Mouse (Mus musculus) embryonic facial prominence, embryonic 14.5 days (tissue): ENCODE measurements around the gene Rassf3. TPM values are rescaled to one million over a fixed set of nuclear protein-coding genes. Genes with fewer than 3 reads are reported as not detected.

Source experiments
- ATAC-seq: fragments of 200-750 bp; cut with Nextera tagmentation; 2 replicates; pipeline ENCODE4 v1.8.0; 2017; ENCODE audit warnings: low read depth, moderate number of reproducible peaks, moderate TSS enrichment
- DNase-seq: peaks from one replicate; pipeline ENCODE4 v3.0.0-alpha.2; 2015; ENCODE audit warnings: low spot score
- H3K27ac ChIP-seq: fragments of 300-500 bp; sonication (generic); replicated peaks from 2 replicates; pipeline ENCODE4 v1.5.1; 2014; ENCODE audit warnings: low read depth, mild to moderate bottlenecking, low read length, moderate library complexity
- H3K27me3 ChIP-seq: fragments of 300-500 bp; sonication (generic); replicated peaks from 2 replicates; pipeline ENCODE4 v1.6.1; 2014; ENCODE audit warnings: low read length; ENCODE audit not compliant: control insufficient read depth, insufficient read depth
- H3K36me3 ChIP-seq: fragments of 300-500 bp; sonication (generic); 2 replicates; pipeline ENCODE4 v1.6.1; 2014; ENCODE audit warnings: low read length, mixed read lengths; ENCODE audit not compliant: control insufficient read depth, insufficient read depth
- H3K4me1 ChIP-seq: fragments of 300-500 bp; sonication (generic); 2 replicates; pipeline ENCODE4 v1.6.1; 2014; ENCODE audit warnings: antibody characterized with exemption, low read length; ENCODE audit not compliant: control insufficient read depth, insufficient read depth
- H3K4me2 ChIP-seq: fragments of 300-500 bp; sonication (generic); 2 replicates; pipeline ENCODE4 v1.6.1; 2014; ENCODE audit warnings: low read depth, mild to moderate bottlenecking, low read length, moderate library complexity, mixed read lengths
- H3K4me3 ChIP-seq: fragments of 300-500 bp; sonication (generic); 2 replicates; pipeline ENCODE4 v1.5.1; 2014; ENCODE audit warnings: low read depth, mild to moderate bottlenecking, low read length
- H3K9ac ChIP-seq: fragments of 300-500 bp; sonication (generic); 2 replicates; pipeline ENCODE4 v1.6.1; 2014; ENCODE audit warnings: low read depth, mild to moderate bottlenecking, low read length, moderate library complexity, mixed read lengths
- H3K9me3 ChIP-seq: fragments of 300-500 bp; sonication (generic); 2 replicates; pipeline ENCODE4 v1.6.1; 2016; ENCODE audit warnings: low read length; ENCODE audit not compliant: control insufficient read depth
- WGBS: fragments of 180-500 bp; shearing (Covaris S2); extraction: QIAGEN DNeasy Blood & Tissue Kit; methylation state at CpG from one replicate; pipeline ENCODE4 v1.1.7; 2014; 5-methylcytosine and 5-hydroxymethylcytosine counted together
- polyA plus RNA-seq: library from polyadenylated mRNA; unstranded; fragments of >200 nt; fragmentation: Nextera tagmentation; extraction: Ambion mirVana; gene quantifications from 2 replicates; pipeline ENCODE4 v1.2.1, GENCODE M21; 2014

Gene Rassf3
- polyA plus RNA-seq, 1 experiment from 2014 or later, result 27.0 TPM

DNA sequence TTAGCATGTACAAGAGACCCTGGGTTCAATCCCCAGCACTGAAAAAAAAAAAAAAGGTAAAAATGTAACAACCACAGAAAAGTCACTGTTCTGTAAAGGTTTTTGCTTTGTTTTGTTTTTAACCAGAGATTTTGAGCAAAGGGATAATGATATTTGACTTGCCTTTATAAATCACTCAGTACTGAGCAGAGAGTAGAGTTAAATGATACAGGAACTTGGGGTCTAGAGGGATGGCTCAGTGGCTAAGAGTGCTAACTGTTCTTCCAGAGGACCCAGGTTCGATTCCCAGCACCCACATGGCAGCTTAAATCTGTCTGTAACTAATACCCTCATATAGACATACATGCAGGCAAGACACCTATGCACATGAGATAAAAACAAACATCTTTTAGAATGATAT lies 3.8 kb upstream of the Rassf3 start:
- no peaks in the 10 kb centered on the region for H3K27me3 ChIP-seq
- no peaks in the 10 kb centered on the region for H3K4me1 ChIP-seq
- H3K9ac ChIP-seq, result no peak overlapping the region
- no peak overlapping the region for H3K4me2 ChIP-seq
- H3K9me3 ChIP-seq, result no peaks in the 10 kb centered on the region
- ATAC-seq, result no peak
- H3K4me3 ChIP-seq, result no peak overlapping the region
- no peak for DNase-seq
- H3K27ac ChIP-seq, result no peak overlapping the region
- no peaks in the 10 kb centered on the region for H3K36me3 ChIP-seq
- 84% methylated on average over 1 of the region's 1 CpGs for WGBS

DNA sequence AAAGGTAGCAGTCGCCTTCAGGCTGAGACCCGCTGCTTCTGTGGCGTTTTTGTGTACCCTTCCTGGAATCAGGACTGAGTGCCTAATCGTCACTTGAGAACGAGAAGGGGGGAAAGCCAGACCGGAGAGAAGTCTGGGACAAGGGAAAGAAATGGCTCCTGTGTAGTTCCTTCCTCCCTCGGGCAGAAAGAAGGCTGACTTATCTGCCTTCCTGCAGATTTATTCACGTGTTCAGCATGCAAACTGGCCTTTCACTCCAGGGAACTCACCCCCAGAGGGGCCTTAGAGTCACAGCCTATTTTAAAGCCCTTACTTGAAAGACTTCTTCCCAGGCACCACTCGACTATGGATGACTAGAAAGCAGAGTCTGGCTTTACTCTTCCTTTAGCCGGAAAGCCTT lies 1.3 kb upstream of the Rassf3 start:
- no peaks in the 10 kb centered on the region for H3K9me3 ChIP-seq
- WGBS, result 20% methylated on average over 10 of the region's 10 CpGs
- H3K27me3 ChIP-seq, result no peaks in the 10 kb centered on the region
- H3K4me2 ChIP-seq, result peak overlapping the region; percentile 77
- no peak for ATAC-seq
- 0 out of 2 replicates have a peak overlapping the region, but pooled peaks have one; percentile 86 for H3K4me3 ChIP-seq
- DNase-seq, result no peak
- peak overlapping the region; percentile 61 for H3K9ac ChIP-seq
- H3K36me3 ChIP-seq, result no peaks in the 10 kb centered on the region
- peak overlapping the region; percentile 82 for H3K27ac ChIP-seq
- peaks cover 25% of the 10 kb centered on the region for H3K4me1 ChIP-seq

DNA sequence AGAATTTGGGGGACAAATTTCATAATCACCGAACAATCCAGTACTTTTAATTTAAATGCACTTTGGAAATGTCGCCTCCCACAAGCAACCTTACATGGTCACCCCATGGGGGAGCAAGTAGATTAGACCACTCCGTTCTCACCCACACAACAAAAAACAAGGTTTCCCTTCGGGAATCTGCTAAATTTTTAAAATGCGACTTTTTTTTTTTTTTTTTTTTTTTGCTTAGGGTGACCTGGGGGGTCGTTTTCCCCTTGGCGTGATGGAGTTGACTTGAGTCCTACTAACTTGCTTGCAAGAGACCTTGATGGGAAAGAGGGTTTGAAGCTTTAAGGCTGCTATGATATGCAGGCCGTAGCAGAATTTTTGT lies 806 bp upstream of the Rassf3 start:
- Histone ChIP-seq H3K4me3 (peak overlapping the region; percentile 86), H3K4me2 (peak overlapping the region; percentile 77), H3K27ac (peak overlapping the region; percentile 82), H3K9me3 (no peaks in the 10 kb centered on the region), H3K9ac (peak overlapping the region; percentile 61), H3K36me3 (no peaks in the 10 kb centered on the region), H3K27me3 (no peaks in the 10 kb centered on the region), H3K4me1 (peaks cover 28% of the 10 kb centered on the region)
- DNase-seq (no peak), ATAC-seq (no peak)
- WGBS, result 13% methylated on average over 8 of the region's 8 CpGs

DNA sequence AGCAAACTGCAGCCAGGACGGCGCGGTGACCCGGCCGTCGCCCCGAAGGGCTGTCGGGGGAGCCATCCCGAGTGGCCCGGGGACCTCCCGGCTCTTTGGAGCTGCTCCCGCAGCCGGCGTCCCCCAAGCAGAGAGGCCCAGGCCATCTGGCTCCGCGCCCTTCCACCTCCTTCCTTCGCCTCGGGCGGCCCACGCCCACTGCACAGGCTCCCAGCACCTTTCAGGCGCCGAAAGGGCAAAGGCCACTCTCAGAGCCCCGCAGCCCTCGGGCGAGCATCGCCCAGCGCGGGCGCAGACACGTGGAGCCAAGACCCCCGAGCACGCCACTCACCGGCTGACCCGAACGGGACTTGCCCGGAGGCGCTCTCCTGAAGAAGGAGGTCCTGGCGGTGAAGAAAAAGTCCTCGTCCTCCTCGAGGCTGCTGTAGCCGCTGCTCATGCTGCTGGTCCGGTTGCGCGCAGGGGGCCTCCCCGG lies 438 bp downstream of the Rassf3 start:
- H3K9ac ChIP-seq, result peak overlapping the region; percentile 85
- no peaks in the 10 kb centered on the region for H3K36me3 ChIP-seq
- 2% methylated on average over 7 of the region's 45 CpGs for WGBS
- peak overlapping the region; percentile 86 for H3K4me3 ChIP-seq
- H3K4me1 ChIP-seq, result peaks cover 34% of the 10 kb centered on the region
- H3K9me3 ChIP-seq, result no peaks in the 10 kb centered on the region
- DNase-seq (no peak), ATAC-seq (no peak)
- H3K27ac ChIP-seq, result peak overlapping the region; percentile 89
- peak overlapping the region; percentile 77 for H3K4me2 ChIP-seq
- no peaks in the 10 kb centered on the region for H3K27me3 ChIP-seq

DNA sequence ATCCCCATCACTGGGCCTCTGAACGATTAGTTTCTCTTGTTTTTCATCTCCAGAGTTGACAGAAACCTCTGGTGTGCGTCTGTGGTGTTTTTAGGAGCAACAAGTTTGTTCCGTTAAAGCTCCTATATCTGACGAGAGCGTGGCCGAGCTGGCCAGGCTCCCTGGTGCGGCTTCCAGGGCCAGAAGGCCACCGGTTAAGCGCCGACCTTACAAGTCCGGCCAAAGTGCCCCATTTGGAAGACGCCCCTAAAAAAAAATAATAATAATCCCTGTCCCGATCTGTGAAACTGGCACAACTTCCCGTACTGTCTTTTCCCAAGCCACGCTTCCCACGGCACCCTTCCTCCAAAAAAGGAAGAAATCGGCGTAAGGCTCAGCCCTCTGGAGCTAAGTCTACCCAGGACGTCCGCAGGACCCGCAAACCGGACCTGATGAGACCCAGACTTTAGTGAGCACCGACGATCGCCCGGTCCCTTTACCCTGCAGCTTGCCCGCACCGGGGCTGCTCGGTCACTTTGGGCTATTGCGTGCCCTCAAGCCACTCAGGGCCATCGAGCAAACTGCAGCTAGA lies 961 bp downstream of the Rassf3 start:
- H3K27me3 ChIP-seq, result no peaks in the 10 kb centered on the region
- no peak for ATAC-seq
- H3K9ac ChIP-seq, result peak overlapping the region; percentile 85
- H3K4me2 ChIP-seq, result peak overlapping the region; percentile 77
- no peak for DNase-seq
- H3K9me3 ChIP-seq, result no peaks in the 10 kb centered on the region
- H3K4me1 ChIP-seq, result peaks cover 34% of the 10 kb centered on the region
- H3K4me3 ChIP-seq, result peak overlapping the region; percentile 86
- 2% methylated on average over 31 of the region's 31 CpGs for WGBS
- H3K36me3 ChIP-seq, result no peaks in the 10 kb centered on the region
- peak overlapping the region; percentile 89 for H3K27ac ChIP-seq

DNA sequence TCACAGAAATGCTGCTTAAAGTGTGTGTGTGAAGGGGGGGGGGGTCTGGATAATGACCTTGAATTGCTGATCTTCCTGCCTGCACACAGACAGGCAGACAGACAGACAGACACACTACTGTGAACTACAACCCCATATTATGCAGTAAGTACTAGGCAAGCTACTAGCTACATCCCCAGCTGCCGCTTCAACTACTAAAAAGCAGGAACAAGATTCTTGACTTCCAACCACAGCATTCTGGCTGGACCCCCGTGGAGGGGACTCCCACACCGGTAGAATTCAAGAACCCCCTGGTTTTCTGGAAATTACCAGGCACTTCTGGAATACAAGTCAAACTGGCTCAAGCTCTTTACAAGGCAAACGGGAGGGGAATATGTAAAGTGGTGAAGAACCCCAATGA lies 1.9 kb downstream of the Rassf3 start:
- Histone ChIP-seq H3K4me3 (peak overlapping the region; percentile 86), H3K4me2 (peak overlapping the region; percentile 77), H3K9me3 (no peaks in the 10 kb centered on the region), H3K9ac (peak overlapping the region; percentile 85), H3K4me1 (peaks cover 39% of the 10 kb centered on the region), H3K27me3 (no peaks in the 10 kb centered on the region), H3K27ac (peak overlapping the region; percentile 89; the same call in 1 of the 2 replicates), H3K36me3 (no peaks in the 10 kb centered on the region)
- ATAC-seq (no peak), DNase-seq (no peak)
- WGBS, result 21% methylated on average over 4 of the region's 4 CpGs

DNA sequence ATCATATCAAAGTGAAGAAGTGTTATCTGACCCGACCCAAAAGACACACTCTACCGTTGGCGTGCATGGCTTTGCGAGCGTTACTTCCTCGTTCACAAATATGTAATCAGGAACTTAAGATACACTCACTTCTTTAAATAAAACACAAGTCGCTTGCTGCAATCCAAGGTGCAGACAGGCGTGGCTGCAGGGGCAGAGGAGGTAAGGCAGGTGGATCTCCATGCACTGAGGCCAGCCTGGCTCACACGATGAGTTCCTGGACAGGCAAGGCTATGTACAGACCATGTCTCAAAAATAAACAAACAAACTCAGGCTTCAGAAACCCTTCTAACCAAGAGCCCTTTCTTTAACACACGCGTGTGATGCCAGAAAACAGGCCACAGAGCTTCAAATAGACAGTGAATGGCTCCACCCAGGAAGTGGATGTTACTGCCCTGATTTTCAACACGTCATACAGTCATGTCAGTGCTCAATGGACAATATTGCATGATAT lies 2.4 kb downstream of the Rassf3 start:
- H3K36me3 ChIP-seq, result no peaks in the 10 kb centered on the region
- WGBS, result 43% methylated on average over 12 of the region's 12 CpGs
- H3K4me3 ChIP-seq, result peak overlapping the region; percentile 86
- peaks cover 44% of the 10 kb centered on the region for H3K4me1 ChIP-seq
- H3K9me3 ChIP-seq, result no peaks in the 10 kb centered on the region
- peak; percentile 26 for DNase-seq
- no peak for ATAC-seq
- H3K9ac ChIP-seq, result 0 out of 2 replicates have a peak overlapping the region, but pooled peaks have one; percentile 1
- peak overlapping the region; percentile 77 for H3K4me2 ChIP-seq
- no peak overlapping the region for H3K27ac ChIP-seq
- no peaks in the 10 kb centered on the region for H3K27me3 ChIP-seq

DNA sequence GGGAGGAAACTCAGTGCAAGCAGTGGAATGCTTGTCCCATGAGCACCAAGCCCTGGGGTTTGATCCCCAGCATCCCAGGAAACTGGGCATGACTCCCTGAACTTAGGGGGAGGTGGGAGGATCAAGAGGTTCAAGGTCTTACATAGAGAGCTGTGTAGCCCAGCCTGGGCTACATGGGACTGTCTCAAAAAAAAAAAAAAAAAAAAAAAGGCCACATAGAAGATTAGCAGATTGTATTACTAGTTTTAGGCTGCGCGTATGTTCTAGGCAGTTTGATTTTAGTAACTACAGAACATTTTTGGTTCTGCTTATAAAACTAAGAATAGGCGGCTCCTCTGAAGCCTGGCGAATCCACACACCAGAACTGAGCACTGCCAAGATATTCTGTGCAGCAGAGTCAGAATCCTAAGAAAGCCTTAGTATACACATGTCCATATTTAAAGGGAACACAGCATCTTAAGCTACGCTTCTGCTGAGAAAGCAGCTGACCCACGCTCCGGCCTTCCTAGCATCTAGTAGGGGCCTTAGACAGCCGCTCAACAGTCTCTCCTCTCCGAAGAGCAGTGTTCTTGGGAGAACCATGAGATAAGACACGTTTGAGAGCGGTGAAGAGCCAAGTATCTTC lies 3.4 kb downstream of the Rassf3 start:
- Histone ChIP-seq H3K27me3 (no peaks in the 10 kb centered on the region), H3K4me2 (peak overlapping the region; percentile 77), H3K9me3 (no peaks in the 10 kb centered on the region), H3K9ac (peak overlapping the region; percentile 11; the same call in 1 of the 2 replicates), H3K4me1 (peaks cover 55% of the 10 kb centered on the region), H3K36me3 (no peaks in the 10 kb centered on the region), H3K4me3 (no peak overlapping the region), H3K27ac (no peak overlapping the region)
- DNase-seq (no peak), ATAC-seq (no peak)
- WGBS, result 75% methylated on average over 11 of the region's 11 CpGs
